Mouse (Mus musculus): ENCODE results near the gene Cisd3.
"Not testable (repeated sequence)": the region's sequence is repeated elsewhere in the genome, so short reads cannot be mapped to it uniquely, and the experiment has no call there.

Gene Cisd3

DNA sequence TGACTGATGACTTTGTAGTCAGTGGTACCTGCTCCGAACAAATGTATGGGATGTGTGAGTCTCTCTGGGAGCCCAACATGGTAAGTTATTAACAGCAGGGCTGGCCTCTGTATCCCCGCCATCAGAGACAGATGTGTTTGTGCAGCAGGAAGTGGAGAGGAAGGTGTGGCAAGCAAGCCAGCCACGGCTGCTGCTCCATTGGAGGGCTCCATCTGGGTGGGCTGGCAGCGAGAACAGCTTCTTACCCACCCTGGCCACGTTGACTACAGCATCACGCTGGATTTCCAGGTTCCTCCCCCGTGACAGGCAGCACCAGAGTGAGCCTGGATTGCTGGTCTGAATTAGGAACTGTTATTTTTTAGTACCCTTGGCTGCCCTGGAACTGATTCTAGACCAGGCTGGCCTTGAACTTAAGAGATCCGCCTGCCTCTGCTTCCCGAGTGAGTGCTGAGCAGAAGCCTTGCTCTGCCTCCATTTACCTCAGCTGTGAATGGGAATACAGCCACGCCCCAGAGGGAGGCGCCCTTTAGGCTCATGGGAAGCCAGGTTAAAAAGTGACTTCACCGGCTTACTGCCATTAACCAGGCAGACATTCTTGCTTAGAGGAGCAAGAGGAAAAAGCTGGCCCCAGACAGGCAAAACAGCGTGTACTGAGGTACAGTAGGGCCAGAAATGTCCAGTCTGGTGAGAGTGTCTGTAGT is 25.7 kb downstream of the Cisd3 start:
- no peak for DNase-seq (ENCODE audit: inconsistent ontology term)

- DNase-seq (ENCODE audit: inconsistent ontology term), result no peak
These were observed 26.7 kb downstream of the Cisd3 start for GRCm38 (mm10) chr11:97712286-97712685.

DNA sequence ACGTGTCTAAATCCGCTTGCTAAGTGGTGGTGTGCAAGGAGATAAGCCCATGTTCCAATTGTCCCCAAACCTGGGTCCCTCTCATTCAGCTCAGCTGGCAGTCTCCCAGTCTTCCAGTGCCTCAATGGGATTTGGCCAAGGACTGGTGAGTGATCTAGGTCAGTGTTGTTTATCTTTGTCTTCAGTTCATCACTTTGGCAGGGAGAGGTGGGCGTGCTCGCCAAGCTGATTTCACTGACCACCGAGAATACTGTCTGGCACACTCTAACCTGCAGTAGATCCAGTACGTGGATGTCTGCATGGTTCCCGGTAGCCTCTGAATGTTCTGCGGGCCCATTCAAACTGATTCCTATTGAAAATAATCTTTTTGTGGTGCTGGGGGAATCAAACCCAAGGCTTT is 28.3 kb downstream of the Cisd3 start:
- DNase-seq (ENCODE audit: inconsistent ontology term), result peak; percentile 70

- DNase-seq (ENCODE audit: inconsistent ontology term), result no peak
These were observed 28.7 kb downstream of the Cisd3 start for GRCm38 (mm10) chr11:97714356-97714755.

DNA sequence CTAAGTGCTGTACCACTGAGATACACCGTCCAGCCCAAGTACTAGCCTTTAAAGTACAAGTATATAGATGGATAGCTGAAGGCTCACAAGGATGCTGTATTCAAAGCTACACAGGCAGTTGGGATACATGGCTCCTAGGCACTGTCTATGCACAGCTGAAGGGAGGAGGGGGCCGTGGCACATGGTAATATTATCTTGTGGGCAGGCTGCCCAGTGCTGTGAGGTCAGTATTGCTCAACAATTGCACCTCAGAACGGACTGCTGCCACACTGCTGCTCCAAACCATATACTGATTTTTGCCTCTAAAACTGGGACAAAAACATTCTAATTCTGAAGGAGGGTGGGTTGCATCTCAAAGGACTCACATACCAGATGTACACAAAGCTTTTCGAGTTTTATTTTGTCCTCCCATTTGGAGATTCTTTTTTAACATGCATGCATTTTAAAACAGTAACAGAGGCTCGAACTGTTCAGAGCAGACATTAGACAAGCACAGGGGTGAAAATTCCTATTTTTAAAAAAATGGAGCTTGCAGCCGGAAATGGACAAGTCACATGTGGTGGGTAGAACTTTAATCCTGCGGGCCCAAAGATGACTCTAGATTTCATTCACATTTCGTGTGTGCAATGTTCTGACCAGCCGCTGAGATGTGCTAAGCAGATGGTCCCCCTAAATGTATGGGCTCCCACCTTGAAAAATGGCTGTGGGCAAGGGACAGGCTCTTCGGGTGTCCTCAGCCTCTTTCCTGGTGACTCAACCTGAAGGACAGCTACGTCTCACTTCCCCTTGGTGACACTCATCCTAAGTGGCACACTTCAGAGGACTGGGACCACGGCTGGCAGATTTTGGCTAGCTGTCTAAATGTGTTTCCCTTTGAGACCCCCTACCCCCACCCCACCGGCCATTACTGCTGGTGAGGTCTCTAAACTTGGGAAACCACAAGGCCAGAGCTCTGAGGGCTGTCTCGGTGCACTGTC is 29.4 kb downstream of the Cisd3 start:
- DNase-seq (ENCODE audit: inconsistent ontology term), result no peak

DNA sequence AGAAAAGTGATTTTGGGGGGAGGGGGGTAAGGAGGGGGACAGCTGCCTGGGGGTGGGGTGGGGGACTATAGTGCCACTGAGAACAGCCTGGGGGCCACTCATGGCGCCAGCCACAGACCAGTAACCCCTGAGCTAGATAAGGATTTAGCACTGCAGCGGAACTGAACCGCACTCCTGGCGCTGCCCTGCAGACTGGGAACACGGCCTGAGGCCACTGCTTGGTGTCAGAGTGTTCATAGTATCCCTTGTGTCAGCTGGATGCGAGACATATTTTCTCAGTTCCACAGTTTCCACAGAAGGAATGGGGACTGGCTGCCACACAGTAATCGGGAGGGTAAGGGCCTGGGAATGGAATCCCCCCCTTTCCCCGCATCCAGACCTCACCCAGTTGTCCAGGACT is 30.4 kb downstream of the Cisd3 start:
- DNase-seq (ENCODE audit: inconsistent ontology term), result no peak

GRCm38 (mm10) chr11:97717369-97718280 is 32.0 kb downstream of the Cisd3 start:
- no peak for DNase-seq (ENCODE audit: inconsistent ontology term)

DNA sequence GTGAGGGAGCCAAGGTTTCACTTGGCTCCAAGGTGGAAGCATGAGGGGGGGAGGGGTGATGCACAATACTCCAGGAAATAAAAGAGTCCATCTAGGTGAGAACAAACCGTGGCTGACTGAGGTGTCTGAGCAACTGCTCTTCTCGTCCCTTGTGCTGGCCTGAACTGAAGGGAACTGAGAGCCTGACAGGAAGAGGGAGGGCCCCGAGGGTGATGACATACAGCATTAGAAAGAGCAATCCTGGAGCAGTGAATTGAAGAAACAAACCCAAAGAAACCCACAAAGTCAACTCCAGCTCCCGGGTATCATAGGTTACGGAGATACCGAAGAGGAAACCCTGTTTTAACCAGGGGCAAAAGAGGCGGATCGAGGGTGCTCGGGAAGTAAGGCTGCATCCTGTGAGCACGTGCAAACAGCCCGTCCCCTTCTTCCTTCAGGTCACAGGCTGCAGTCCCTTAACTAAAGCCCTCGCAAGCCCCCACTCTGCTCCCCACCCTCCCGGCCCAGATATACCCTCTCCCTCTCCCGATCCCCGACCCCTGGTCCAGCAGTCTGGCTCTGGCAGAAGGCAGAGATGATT is 32.7 kb downstream of the Cisd3 start:
- no peak for DNase-seq (ENCODE audit: inconsistent ontology term)

GRCm38 (mm10) chr11:97719041-97719440 is 33.4 kb downstream of the Cisd3 start:
- no peak for DNase-seq (ENCODE audit: inconsistent ontology term)

DNA sequence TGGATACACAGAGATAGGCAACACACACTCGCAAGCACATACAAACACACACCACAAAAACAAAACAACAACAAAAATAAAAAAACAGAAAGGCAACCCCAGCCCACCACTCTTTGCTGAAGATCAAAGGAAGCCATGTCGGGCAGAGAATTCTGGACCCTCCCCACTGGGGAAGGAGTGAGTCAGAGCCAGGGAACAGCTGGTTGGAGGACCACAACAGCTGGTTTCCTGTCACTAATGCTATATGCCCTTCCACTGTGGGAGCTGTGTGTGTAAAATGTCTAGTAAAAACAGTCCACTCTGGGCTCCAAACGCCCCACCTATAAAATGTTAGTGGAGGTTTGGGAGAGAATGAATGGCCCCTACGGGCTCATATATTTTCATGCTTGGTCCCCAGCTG is 35.7 kb downstream of the Cisd3 start:
- DNase-seq (ENCODE audit: inconsistent ontology term), result no peak

GRCm38 (mm10) chr11:97723709-97724108 is 38.1 kb downstream of the Cisd3 start:
- DNase-seq (ENCODE audit: inconsistent ontology term), result no peak

- peak; percentile 47 for DNase-seq (ENCODE audit: inconsistent ontology term)
These were observed 42.7 kb downstream of the Cisd3 start for GRCm38 (mm10) chr11:97728311-97728710.

GRCm38 (mm10) chr11:97728730-97729129 is 43.1 kb downstream of the Cisd3 start:
- DNase-seq (ENCODE audit: inconsistent ontology term), result peak; percentile 41

GRCm38 (mm10) chr11:97733689-97734088 is 48.1 kb downstream of the Cisd3 start:
- DNase-seq (ENCODE audit: inconsistent ontology term), result no peak

GRCm38 (mm10) chr11:97734810-97735209 is 49.2 kb downstream of the Cisd3 start:
- DNase-seq (ENCODE audit: inconsistent ontology term), result not testable (repeated sequence)

- no peak for DNase-seq (ENCODE audit: inconsistent ontology term)
These were observed 51.0 kb downstream of the Cisd3 start for GRCm38 (mm10) chr11:97736645-97737044.

DNA sequence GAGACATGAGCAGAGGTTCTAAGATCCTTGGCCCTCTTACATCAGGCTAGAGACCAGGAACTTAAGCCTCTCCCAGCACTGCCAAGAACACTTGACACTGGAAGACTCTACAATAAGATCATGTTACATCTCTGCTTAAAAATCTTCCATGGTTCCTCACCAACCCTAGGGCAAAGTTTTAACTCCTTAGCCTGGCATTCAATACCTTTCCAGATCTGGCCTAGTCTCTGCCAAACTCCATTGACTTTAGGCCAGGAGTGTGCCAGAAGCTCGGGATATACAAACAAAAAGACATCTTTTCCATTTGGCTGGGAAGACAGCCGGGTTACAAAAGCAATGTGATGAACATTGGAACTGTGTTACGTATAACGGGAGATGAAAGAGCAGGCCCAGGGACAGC is 52.0 kb downstream of the Cisd3 start:
- no peak for DNase-seq (ENCODE audit: inconsistent ontology term)

Data from Muller cell, postnatal 12 days (primary cell).